8 mouse cellular contexts compared by ENCODE assay signal in the genomic region with DNA sequence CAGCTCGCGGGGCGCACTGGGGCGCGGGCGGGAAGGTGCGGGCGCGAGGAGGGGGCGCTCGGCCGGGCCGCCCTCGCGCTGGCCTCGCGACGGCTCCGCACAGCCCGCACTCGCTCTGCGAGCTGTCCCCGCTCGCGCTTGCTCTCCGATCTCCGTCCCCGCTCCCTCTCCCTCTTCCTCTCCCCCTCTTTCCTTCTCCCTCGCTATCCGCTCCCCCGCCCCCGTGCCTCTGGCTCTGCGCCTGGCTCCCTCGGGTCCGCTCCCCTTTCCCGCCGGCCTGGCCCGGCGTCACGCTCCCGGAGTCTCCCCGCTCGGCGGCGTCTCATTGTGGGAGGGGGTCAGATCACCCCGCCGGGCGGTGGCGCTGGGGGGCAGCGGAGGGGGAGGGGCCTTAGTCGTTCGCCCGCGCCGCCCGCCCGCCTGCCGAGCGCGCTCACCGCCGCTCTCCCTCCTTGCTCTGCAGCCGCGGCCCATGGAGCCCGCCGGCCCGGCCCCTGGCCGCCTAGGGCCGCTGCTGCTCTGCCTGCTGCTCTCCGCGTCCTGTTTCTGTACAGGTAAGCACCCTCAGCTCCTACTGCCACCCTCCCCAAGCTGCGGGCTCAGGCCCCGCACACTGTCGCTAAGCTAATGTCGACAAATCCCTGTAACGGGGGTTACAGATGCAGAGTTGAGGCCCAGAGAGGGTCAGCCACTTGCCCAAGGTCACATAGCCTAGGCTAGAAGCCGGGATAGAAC. TPM values are rescaled to one million over a fixed set of nuclear protein-coding genes. Genes with fewer than 3 reads are reported as not detected.
A peak's percentile ranks its signal among the peaks of the same experiment; 100 is the strongest.
DNase-seq lines count a peak whose midpoint lies in the region; ATAC-seq and TF ChIP-seq lines count a peak whose summit lies in the region.
"Had no signal": no experiment of that assay in that cellular context is flagged by ENCODE, and none has a peak within 500 bp of the region (broad histone marks: within the 10 kb centered on the region; RNA-seq: fewer than 3 reads in every experiment).

No protein-coding gene starts in this region.

- peak overlapping the region; percentile 99 for H3K27ac ChIP-seq in bone marrow, adult 2 months (ENCODE audit: control insufficient read depth, insufficient read depth, low read depth, low read length, poor library complexity)
- peak overlapping the region; percentile 95 for H3K27ac ChIP-seq in embryonic facial prominence, embryonic 10.5 days (replicated peaks)
- H3K27ac ChIP-seq in limb, embryonic 11.5 days (replicated peaks; ENCODE audit: low read depth, low read length) = peak overlapping the region; percentile 59; the same call in 1 of the 2 replicates
- H3K27ac ChIP-seq in midbrain, embryonic 13.5 days = peak overlapping the region; percentile 89

- under 1% methylated on average over 67 of the region's 77 CpGs for WGBS in bone marrow, adult 2 months
- under 1% methylated on average over 74 of the region's 77 CpGs for WGBS in embryonic facial prominence, embryonic 10.5 days
- whole genome bisulfite sequencing in limb, embryonic 11.5 days = 0% methylated on average over 51 of the region's 77 CpGs
- under 1% methylated on average over 55 of the region's 77 CpGs for WGBS in midbrain, embryonic 13.5 days

- H3K4me1 ChIP-seq in bone marrow, adult 2 months (ENCODE audit: control insufficient read depth, insufficient read depth, low read length) = peaks cover 1% of the 10 kb centered on the region; the same call in 1 of the 2 replicates
- peaks cover 46% of the 10 kb centered on the region for H3K4me1 ChIP-seq in embryonic facial prominence, embryonic 10.5 days
- H3K4me1 ChIP-seq in limb, embryonic 11.5 days (ENCODE audit: control insufficient read depth, insufficient read depth, low read length) = no peaks in the 10 kb centered on the region
- peaks cover 36% of the 10 kb centered on the region for H3K4me1 ChIP-seq in midbrain, embryonic 13.5 days (replicated peaks)

- TF ChIP-seq POLR2A in bone marrow, adult 2 months (IDR thresholded peaks at IDR 0.05; ENCODE audit: borderline replicate concordance, control insufficient read depth, low read depth, low read length) = no peak; the same call in 1 of the 2 replicates

- H3K4me2 ChIP-seq in limb, embryonic 11.5 days (ENCODE audit: low read depth, severe bottlenecking) = peak overlapping the region; percentile 61
- H3K4me2 ChIP-seq in midbrain, embryonic 13.5 days (replicated peaks) = peak overlapping the region; percentile 85

- peaks cover 22% of the 10 kb centered on the region for H3K27me3 ChIP-seq in embryonic facial prominence, embryonic 10.5 days (replicated peaks; ENCODE audit: low read depth, poor library complexity, severe bottlenecking)
- 0 out of 2 replicates have a peak, but pooled peaks cover 4% of the 10 kb centered on the region for H3K27me3 ChIP-seq in limb, embryonic 11.5 days (ENCODE audit: control insufficient read depth, insufficient read depth, low read length)
- peaks cover 8% of the 10 kb centered on the region; the same call in 1 of the 2 replicates for H3K27me3 ChIP-seq in midbrain, embryonic 13.5 days

- peak; percentile 77 for ATAC-seq in limb, embryonic 11.5 days (ENCODE audit: insufficient number of reproducible peaks, low FRiP score, low TSS enrichment, low read depth)
- ATAC-seq in midbrain, embryonic 13.5 days = peak; percentile 87

- no peak for TF ChIP-seq CTCF in bone marrow, adult 2 months (IDR thresholded peaks at IDR 0.05; ENCODE audit: control insufficient read depth, insufficient read depth, low read length)

- no peaks in the 10 kb centered on the region for H3K36me3 ChIP-seq in embryonic facial prominence, embryonic 10.5 days (replicated peaks)
- no peaks in the 10 kb centered on the region for H3K36me3 ChIP-seq in limb, embryonic 11.5 days (ENCODE audit: control insufficient read depth, insufficient read depth, low read length)
- no peaks in the 10 kb centered on the region for H3K36me3 ChIP-seq in midbrain, embryonic 13.5 days

- H3K9ac ChIP-seq in limb, embryonic 11.5 days (ENCODE audit: low read length) = peak overlapping the region; percentile 80
- H3K9ac ChIP-seq in midbrain, embryonic 13.5 days (replicated peaks) = peak overlapping the region; percentile 74

- peak overlapping the region; percentile 82 for H3K4me3 ChIP-seq in bone marrow, adult 2 months (replicated peaks; ENCODE audit: control insufficient read depth, low read depth, low read length)
- H3K4me3 ChIP-seq in embryonic facial prominence, embryonic 10.5 days = peak overlapping the region; percentile 82
- peak overlapping the region; percentile 60 for H3K4me3 ChIP-seq in limb, embryonic 11.5 days (ENCODE audit: low read depth, low read length)
- peak overlapping the region; percentile 59 for H3K4me3 ChIP-seq in midbrain, embryonic 13.5 days (replicated peaks)

- H3K9me3 ChIP-seq in embryonic facial prominence, embryonic 10.5 days = no peaks in the 10 kb centered on the region
- no peaks in the 10 kb centered on the region for H3K9me3 ChIP-seq in limb, embryonic 11.5 days (ENCODE audit: control insufficient read depth, low read length)
- H3K9me3 ChIP-seq in midbrain, embryonic 13.5 days = no peaks in the 10 kb centered on the region

- DNase-seq in embryonic facial prominence, embryonic 10.5 days (ENCODE audit: low spot score) = peak; percentile 85
- DNase-seq in heart, adult 11 months = peak; percentile 99
- peak; percentile 83 for DNase-seq in kidney, adult 18-20 months
- DNase-seq in limb, embryonic 11.5 days (ENCODE audit: low spot score) = peak; percentile 80
- peak; percentile 33 to 77 for DNase-seq in spleen, postnatal 4 days (ENCODE audit: low spot score in 2 of 2)

RNA-seq across cellular contexts. Expression of a gene that starts 0.7 kb away (rescaled TPM):
- polyA plus RNA-seq in bone marrow, adult 2 months (2011; ENCODE audit: insufficient read depth, insufficient read length, low replicate concordance, missing spikeins) = 39.2 and 93.9 TPM in 2 replicates
- 17.0 and 17.4 TPM in 2 replicates for polyA plus RNA-seq in embryonic facial prominence, embryonic 10.5 days (2016; fragmentation: Nextera tagmentation; extraction: Ambion mirVana)
- 15.2 and 16.0 TPM in 2 replicates for polyA plus RNA-seq in limb, embryonic 11.5 days (2014; fragmentation: Nextera tagmentation; extraction: Ambion mirVana)
- polyA plus RNA-seq in midbrain, embryonic 13.5 days (2015; fragmentation: Nextera tagmentation; extraction: Ambion mirVana) = 19.1 and 21.0 TPM in 2 replicates

RNA-seq across cellular contexts. Expression of a gene that starts 56.9 kb away (rescaled TPM):
- polyA plus RNA-seq in bone marrow, adult 2 months (2011; ENCODE audit: insufficient read depth, insufficient read length, low replicate concordance, missing spikeins) = not detected in 2 replicates
- polyA plus RNA-seq in embryonic facial prominence, embryonic 10.5 days (2016; fragmentation: Nextera tagmentation; extraction: Ambion mirVana) = not detected in 2 replicates
- polyA plus RNA-seq in limb, embryonic 11.5 days (2014; fragmentation: Nextera tagmentation; extraction: Ambion mirVana) = not detected in 2 replicates
- polyA plus RNA-seq in midbrain, embryonic 13.5 days (2015; fragmentation: Nextera tagmentation; extraction: Ambion mirVana) = not detected in 2 replicates
- polyA plus RNA-seq: large intestine, adult 2 months had no signal

Comparison
In these comparisons a context has a peak if more than half of its experiments do, and no peak if none do; other contexts are left out.
1. Peak in every context shown above with its lines: DNase-seq, ATAC-seq, H3K4me3 ChIP-seq and H3K27ac ChIP-seq.